In genomic region chr19:32818759-32819158, GRCm38 (mm10) we compare ENCODE assay signal across 20 mouse cellular contexts.
"Had no signal": no experiment of that assay in that cellular context is flagged by ENCODE, and none has a peak within 500 bp of the region (broad histone marks: within the 10 kb centered on the region; RNA-seq: fewer than 3 reads in every experiment).

No protein-coding gene starts in this region.

- H3K4me1 ChIP-seq: limb, embryonic 10.5 days; limb, embryonic 13.5 days; liver, embryonic 12.5 days; liver, embryonic 15.5 days; lung, embryonic 15.5 days; neural tube, embryonic 13.5 days had no signal

- ATAC-seq: liver, embryonic 12.5 days had no signal

- H3K4me3 ChIP-seq: layer of hippocampus, adult 2 months; limb, embryonic 10.5 days; limb, embryonic 13.5 days; liver, embryonic 12.5 days; liver, embryonic 15.5 days; lung, embryonic 15.5 days; megakaryocyte, embryonic 14.5 days; midbrain, embryonic 10.5 days; neural tube, embryonic 13.5 days had no signal

- H3K27me3 ChIP-seq: limb, embryonic 13.5 days; liver, embryonic 12.5 days; liver, embryonic 15.5 days; lung, embryonic 15.5 days; neural tube, embryonic 13.5 days had no signal

- DNase-seq: kidney, adult 2 months; kidney, postnatal 25 days; layer of hippocampus, adult 9-11 months; liver; lung, adult 18-20 months; lung, postnatal 10 days; lung, postnatal 36 days; midbrain, embryonic 14.5 days; thymus, adult 18-20 months; thymus, postnatal 4 days had no signal

- H3K4me2 ChIP-seq: limb, embryonic 13.5 days; liver, embryonic 12.5 days; liver, embryonic 15.5 days; lung, embryonic 15.5 days; neural tube, embryonic 13.5 days had no signal

- H3K9ac ChIP-seq: limb, embryonic 13.5 days; liver, embryonic 12.5 days; liver, embryonic 15.5 days; lung, embryonic 15.5 days; neural tube, embryonic 13.5 days had no signal

- H3K27ac ChIP-seq: kidney, postnatal 0 days; layer of hippocampus, adult 2 months; limb, embryonic 10.5 days; limb, embryonic 13.5 days; liver, embryonic 12.5 days; liver, embryonic 15.5 days; lung, embryonic 15.5 days; midbrain, embryonic 10.5 days; neural tube, embryonic 13.5 days had no signal

- H3K9me3 ChIP-seq: limb, embryonic 10.5 days; limb, embryonic 13.5 days; liver, embryonic 12.5 days; liver, embryonic 15.5 days; lung, embryonic 15.5 days; megakaryocyte, embryonic 14.5 days; midbrain, embryonic 10.5 days; neural tube, embryonic 13.5 days had no signal
